Mouse (Mus musculus): Measurements from ENCODE around the gene Zc3h10.

DNA sequence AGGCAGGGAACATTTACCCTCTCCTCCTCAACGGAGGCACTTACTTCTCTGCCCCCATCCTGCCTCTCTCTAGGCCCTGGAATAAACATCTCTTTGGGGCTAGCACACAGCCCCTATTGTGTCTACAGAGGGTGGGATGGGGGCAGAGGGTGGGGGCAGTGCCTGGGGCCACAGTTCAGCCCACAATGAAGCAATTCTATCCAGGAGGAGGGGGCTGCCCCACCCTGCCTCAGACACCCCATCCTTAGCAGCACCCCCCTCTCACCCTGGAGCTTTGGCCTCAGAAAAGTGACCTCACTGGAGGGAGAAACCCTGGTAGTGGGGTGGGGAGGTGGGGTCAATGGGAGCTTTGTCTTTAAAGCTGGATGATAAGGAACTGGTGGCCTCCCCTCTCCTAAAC lies 39.0 kb upstream of the Zc3h10 start:
- TF ChIP-seq CTCF (IDR thresholded peaks at IDR 0.05; ENCODE audit: extremely low read depth, insufficient read depth, low read length), result no peak
- no peak for TF ChIP-seq POLR2A (IDR thresholded peaks at IDR 0.05; ENCODE audit: extremely low read depth, insufficient read depth, low read length)

All from cortical plate, adult 2 months (tissue).